Mouse (Mus musculus) limb, embryonic 14.5 days (tissue): Measurements from ENCODE around the gene Ubald1. TPM values are rescaled to one million over a fixed set of nuclear protein-coding genes. Genes with fewer than 3 reads are reported as not detected.

Source experiments
- ATAC-seq: fragments of 200-750 bp; cut with Nextera tagmentation; 2 replicates; pipeline ENCODE4 v1.8.0; 2017; ENCODE audit warnings: low read depth, moderate number of reproducible peaks, moderate TSS enrichment; ENCODE audit not compliant: low FRiP score
- DNase-seq: peaks from one replicate; pipeline ENCODE4 v3.0.0-alpha.2; 2015; ENCODE audit warnings: low spot score
- H3K27ac ChIP-seq: fragments of 300-500 bp; sonication (generic); replicated peaks from 2 replicates; pipeline ENCODE4 v1.5.1; 2014; ENCODE audit warnings: low read depth, mild to moderate bottlenecking, low read length, moderate library complexity, mixed read lengths
- H3K27me3 ChIP-seq: fragments of 300-500 bp; sonication (generic); 2 replicates; pipeline ENCODE4 v1.6.1; 2014; ENCODE audit warnings: low read length, mixed read lengths; ENCODE audit not compliant: control insufficient read depth, insufficient read depth
- H3K36me3 ChIP-seq: fragments of 300-500 bp; sonication (generic); 2 replicates; pipeline ENCODE4 v1.6.1; 2014; ENCODE audit warnings: mild to moderate bottlenecking, low read length, moderate library complexity, mixed read lengths; ENCODE audit not compliant: control insufficient read depth, insufficient read depth
- H3K4me1 ChIP-seq: fragments of 300-500 bp; sonication (generic); 2 replicates; pipeline ENCODE4 v1.6.1; 2014; ENCODE audit warnings: antibody characterized with exemption, low read length, mixed read lengths; ENCODE audit not compliant: control insufficient read depth, insufficient read depth
- H3K4me2 ChIP-seq: fragments of 300-500 bp; sonication (generic); replicated peaks from 2 replicates; pipeline ENCODE4 v1.6.1; 2014; ENCODE audit warnings: low read depth, mild to moderate bottlenecking, low read length, moderate library complexity; ENCODE audit not compliant: severe bottlenecking
- H3K4me3 ChIP-seq: fragments of 300-500 bp; sonication (generic); replicated peaks from 2 replicates; pipeline ENCODE4 v1.5.1; 2014; ENCODE audit warnings: low read length
- H3K9ac ChIP-seq: fragments of 300-500 bp; sonication (generic); 2 replicates; pipeline ENCODE4 v1.6.1; 2014; ENCODE audit warnings: mild to moderate bottlenecking, low read depth, low read length, moderate library complexity; ENCODE audit not compliant: severe bottlenecking
- H3K9me3 ChIP-seq: fragments of 300-500 bp; sonication (generic); 2 replicates; pipeline ENCODE4 v1.6.1; 2016; ENCODE audit warnings: low read length; ENCODE audit not compliant: control insufficient read depth
- POLR2A ChIP-seq: fragments of 200-500 bp; IDR thresholded peaks from 2 replicates; pipeline ENCODE4 v1.8.0; 2012; ENCODE audit warnings: inconsistent platforms, mild to moderate bottlenecking, moderate library complexity, borderline replicate concordance; ENCODE audit not compliant: insufficient read depth, insufficient read length; ENCODE audit errors: extremely low read depth
- WGBS: fragments of 180-500 bp; shearing (Covaris S2); extraction: QIAGEN DNeasy Blood & Tissue Kit; methylation state at CpG from one replicate; pipeline ENCODE4 v1.1.7; 2014; 5-methylcytosine and 5-hydroxymethylcytosine counted together
- polyA plus RNA-seq, 2 experiments: library from polyadenylated mRNA; depleted of rRNA in 1 of 2; stranded (reverse) in 1 of 2; unstranded in 1 of 2; fragments of >200 nt; fragmentation: Nextera tagmentation in 1 of 2; extraction: Ambion mirVana in 1 of 2; gene quantifications; 2 replicates each; pipeline versions ENCODE4 v1.2.1 to v1.2.3; 2012 to 2014

Gene Ubald1
- polyA plus RNA-seq, 2 experiments: 32.5 to 44.3 TPM

GRCm38 (mm10) chr16:4839552-4839951 lies 40.6 kb downstream of the Ubald1 start:
- Histone ChIP-seq H3K9ac (no peak overlapping the region), H3K36me3 (no peaks in the 10 kb centered on the region), H3K9me3 (no peaks in the 10 kb centered on the region), H3K4me1 (no peaks in the 10 kb centered on the region), H3K4me3 (no peak overlapping the region), H3K27ac (no peak overlapping the region), H3K27me3 (no peaks in the 10 kb centered on the region), H3K4me2 (no peak overlapping the region)
- no peak for TF ChIP-seq POLR2A
- 71% methylated on average over 3 of the region's 3 CpGs for WGBS
- ATAC-seq: no peak
- no peak for DNase-seq

- H3K27ac ChIP-seq: no peak overlapping the region
- H3K4me2 ChIP-seq: no peak overlapping the region
- DNase-seq: no peak
- no peaks in the 10 kb centered on the region for H3K4me1 ChIP-seq
- no peaks in the 10 kb centered on the region for H3K27me3 ChIP-seq
- no peak overlapping the region for H3K9ac ChIP-seq
- 79% methylated on average over 3 of the region's 3 CpGs for WGBS
- no peaks in the 10 kb centered on the region for H3K9me3 ChIP-seq
- ATAC-seq: no peak
- H3K36me3 ChIP-seq: no peaks in the 10 kb centered on the region
- TF ChIP-seq POLR2A: no peak
- no peak overlapping the region for H3K4me3 ChIP-seq
Measured at GRCm38 (mm10) chr16:4837631-4838030, 42.5 kb downstream of the Ubald1 start.

- no peak for TF ChIP-seq POLR2A
- ATAC-seq: no peak
- H3K27ac ChIP-seq: no peak within 1 kb of the TSS
- H3K4me1 ChIP-seq: no peaks in the 10 kb centered on the region
- 90% methylated on average over 3 of the region's 3 CpGs for WGBS
- H3K9ac ChIP-seq: no peak within 1 kb of the TSS
- no peak within 1 kb of the TSS for H3K4me3 ChIP-seq
- H3K9me3 ChIP-seq: no peaks in the 10 kb centered on the region
- no peak within 1 kb of the TSS for H3K4me2 ChIP-seq
- no peaks in the 10 kb centered on the region for H3K36me3 ChIP-seq
- DNase-seq: no peak
- H3K27me3 ChIP-seq: no peaks in the 10 kb centered on the region
Measured at GRCm38 (mm10) chr16:4835191-4835590, 44.9 kb downstream of the Ubald1 start, which contains the start of gene 4930562C15Rik. Gene 4930562C15Rik (plus strand): TSS chr16:4835416.

- no peak for TF ChIP-seq POLR2A
- no peak overlapping the region for H3K9ac ChIP-seq
- no peaks in the 10 kb centered on the region for H3K36me3 ChIP-seq
- ATAC-seq (no peak), DNase-seq (no peak)
- H3K9me3 ChIP-seq: no peaks in the 10 kb centered on the region
- H3K4me3 ChIP-seq: no peak overlapping the region
- H3K4me2 ChIP-seq: no peak overlapping the region
- WGBS: 85% methylated on average over 2 of the region's 2 CpGs
- no peak overlapping the region for H3K27ac ChIP-seq
- no peaks in the 10 kb centered on the region for H3K4me1 ChIP-seq
- no peaks in the 10 kb centered on the region for H3K27me3 ChIP-seq
Measured at GRCm38 (mm10) chr16:4833858-4834257, 46.3 kb downstream of the Ubald1 start.

- TF ChIP-seq POLR2A: no peak
- Histone ChIP-seq H3K9me3 (no peaks in the 10 kb centered on the region), H3K4me3 (no peak overlapping the region), H3K36me3 (no peaks in the 10 kb centered on the region), H3K27me3 (no peaks in the 10 kb centered on the region), H3K4me2 (no peak overlapping the region), H3K4me1 (no peaks in the 10 kb centered on the region), H3K9ac (no peak overlapping the region), H3K27ac (no peak overlapping the region)
- 66% methylated on average over 15 of the region's 15 CpGs for WGBS
- ATAC-seq: no peak
- DNase-seq: no peak
Measured at GRCm38 (mm10) chr16:4831650-4832419, 48.3 kb downstream of the Ubald1 start.
